Mouse (Mus musculus) myocyte (in vitro differentiated cells): ENCODE measurements at regions not wholly inside any gene's neighbourhood (a gene's known extent, or its start where the extent isn't known, plus 50 kb on each side); places are given as distances from the start of the nearest gene placed in this dataset.

Experiments
- H3K27me3 ChIP-seq: one replicate; pipeline ENCODE4 v1.6.1; 2011; ENCODE audit not compliant: control insufficient read depth, insufficient read depth, insufficient read length
- H3K36me3 ChIP-seq: one replicate; pipeline ENCODE4 v1.6.1; 2011; ENCODE audit not compliant: control insufficient read depth, insufficient read depth
- H3K4me2 ChIP-seq: one replicate; pipeline ENCODE4 v1.6.1; 2011; ENCODE audit warnings: low read depth, control low read depth
- H3K4me3 ChIP-seq: one replicate; pipeline ENCODE4 v1.5.1; 2011; ENCODE audit warnings: mild to moderate bottlenecking, control low read depth, moderate library complexity
- H3K79me2 ChIP-seq: one replicate; pipeline ENCODE4 v1.6.1; 2011; ENCODE audit not compliant: control insufficient read depth, insufficient read depth
- H3ac ChIP-seq: one replicate; pipeline ENCODE4 v1.6.1; 2011; ENCODE audit not compliant: control insufficient read depth, insufficient read length
- CEBPB ChIP-seq: IDR thresholded peaks from 2 replicates; pipeline ENCODE4 v1.6.1; 2011; ENCODE audit warnings: mild to moderate bottlenecking, moderate library complexity; ENCODE audit not compliant: poor library complexity, insufficient read depth, severe bottlenecking
- E2F4 ChIP-seq: IDR thresholded peaks from one replicate; pipeline ENCODE4 v1.6.1; 2011; ENCODE audit warnings: mild to moderate bottlenecking, control low read depth, moderate library complexity; ENCODE audit not compliant: insufficient read depth
- MAX ChIP-seq: IDR thresholded peaks from one replicate; pipeline ENCODE4 v1.6.1; 2011; ENCODE audit warnings: low read depth, mild to moderate bottlenecking, control low read depth
- MYOD1 ChIP-seq, 3 experiments: IDR thresholded peaks; one replicate each; pipeline ENCODE4 v1.6.1; 2011; ENCODE audit warnings: control low read depth in 2 of 3, low read depth in 2 of 3, mild to moderate bottlenecking in 2 of 3, moderate library complexity in 1 of 3; ENCODE audit not compliant: insufficient read length in 2 of 3, control insufficient read depth in 1 of 3
- MYOG ChIP-seq, 3 experiments: IDR thresholded peaks; one replicate each; pipeline ENCODE4 v1.6.1; 2011; ENCODE audit warnings: control low read depth in 2 of 3, low read depth in 2 of 3, mild to moderate bottlenecking in 2 of 3; ENCODE audit not compliant: insufficient read length in 2 of 3, control insufficient read depth in 1 of 3, insufficient read depth in 1 of 3
- POLR2A ChIP-seq: IDR thresholded peaks from one replicate; pipeline ENCODE4 v1.6.1; 2011; ENCODE audit warnings: low read depth, mild to moderate bottlenecking, control low read depth, moderate library complexity; ENCODE audit not compliant: insufficient read length
- POLR2AphosphoS2 ChIP-seq: IDR thresholded peaks from one replicate; pipeline ENCODE4 v1.6.1; 2011; ENCODE audit warnings: low read depth, control low read depth; ENCODE audit not compliant: insufficient read length
- REST ChIP-seq: IDR thresholded peaks from one replicate; pipeline ENCODE4 v1.6.1; 2011; ENCODE audit warnings: mild to moderate bottlenecking, control low read depth, moderate library complexity; ENCODE audit not compliant: insufficient read depth, insufficient read length
- SRF ChIP-seq: IDR thresholded peaks from one replicate; pipeline ENCODE4 v1.6.1; 2011; ENCODE audit warnings: low read depth; ENCODE audit not compliant: control insufficient read depth, insufficient read length
- TCF12 ChIP-seq: IDR thresholded peaks from one replicate; pipeline ENCODE4 v1.6.1; 2011; ENCODE audit warnings: mild to moderate bottlenecking, control low read depth; ENCODE audit not compliant: poor library complexity, insufficient read depth, severe bottlenecking
- TCF3 ChIP-seq: IDR thresholded peaks from one replicate; pipeline ENCODE4 v1.6.1; 2011; ENCODE audit warnings: low read depth, control low read depth; ENCODE audit not compliant: insufficient read length
- USF1 ChIP-seq: IDR thresholded peaks from one replicate; pipeline ENCODE4 v1.6.1; 2011; ENCODE audit warnings: low read depth, mild to moderate bottlenecking, control low read depth, moderate library complexity

DNA sequence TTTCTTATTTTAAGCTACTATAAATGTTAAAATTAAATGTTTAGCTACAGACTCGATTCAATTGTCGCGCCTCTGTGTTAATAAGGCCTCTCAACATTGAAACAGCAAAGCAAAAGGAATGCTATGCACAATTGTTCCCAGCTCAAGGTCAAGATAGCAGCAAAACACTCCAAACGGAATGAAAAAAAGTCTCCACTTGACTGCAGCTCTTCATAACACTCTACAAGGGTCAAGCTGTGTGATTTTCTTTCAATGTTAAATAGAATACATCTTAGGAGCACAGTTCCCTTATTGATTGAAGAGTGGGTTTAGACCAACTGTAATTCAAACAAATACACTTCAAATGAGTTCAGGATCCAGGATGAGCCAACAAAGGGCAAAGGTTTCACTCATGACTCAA is 63.9 kb upstream of the Gm11146 start:
- Histone ChIP-seq H3K27me3 (no peaks in the 10 kb centered on the region), H3K36me3 (no peaks in the 10 kb centered on the region), H3K79me2 (no peaks in the 10 kb centered on the region), H3K4me2 (no peak overlapping the region), H3K4me3 (no peak overlapping the region), H3ac (no peak overlapping the region)
- TF ChIP-seq MYOG (IDR thresholded peaks at IDR 0.05; ENCODE audit: control insufficient read depth in 1 of 3, insufficient read depth in 1 of 3, insufficient read length in 2 of 3, low read depth in 2 of 3) (no peak), E2F4 (no peak), TCF12 (no peak), MYOD1 (IDR thresholded peaks at IDR 0.05; ENCODE audit: control insufficient read depth in 1 of 3, insufficient read length in 2 of 3, low read depth in 2 of 3) (no peak), POLR2AphosphoS2 (no peak)

GRCm38 (mm10) chr16:77662107-77662518 is 60.2 kb upstream of the Gm11146 start:
- Histone ChIP-seq H3K79me2 (no peaks in the 10 kb centered on the region), H3K27me3 (no peaks in the 10 kb centered on the region), H3K36me3 (no peaks in the 10 kb centered on the region), H3ac (no peak overlapping the region), H3K4me3 (no peak overlapping the region), H3K4me2 (no peak overlapping the region)
- TF ChIP-seq MYOG (IDR thresholded peaks at IDR 0.05; ENCODE audit: control insufficient read depth in 1 of 3, insufficient read depth in 1 of 3, insufficient read length in 2 of 3, low read depth in 2 of 3) (no peak), POLR2A (no peak), MAX (no peak), CEBPB (no peak), TCF12 (no peak), TCF3 (no peak), REST (no peak), MYOD1 (IDR thresholded peaks at IDR 0.05; ENCODE audit: control insufficient read depth in 1 of 3, insufficient read length in 2 of 3, low read depth in 2 of 3) (no peak), SRF (no peak), POLR2AphosphoS2 (no peak), E2F4 (no peak), USF1 (no peak)

DNA sequence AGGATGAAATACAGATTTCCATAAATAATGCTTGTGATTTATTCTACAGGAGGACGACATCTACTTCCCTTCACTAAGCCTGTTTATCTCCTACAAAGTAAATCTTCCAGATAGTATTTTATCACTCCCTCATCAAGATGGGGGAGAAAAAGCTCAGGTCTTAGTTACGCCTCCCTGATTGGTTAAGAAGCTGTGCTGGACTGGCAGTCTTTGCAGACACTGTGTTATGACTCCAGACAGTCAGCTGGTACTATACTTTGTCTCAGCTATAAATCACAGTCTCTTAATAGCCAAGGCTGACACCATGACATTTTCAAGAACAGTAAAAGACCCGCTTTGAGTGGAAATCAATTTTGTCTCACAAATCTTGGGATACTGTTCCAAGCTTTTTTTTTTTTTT is 51.4 kb upstream of the Gm11146 start:
- H3K4me2 ChIP-seq: no peak overlapping the region
- no peaks in the 10 kb centered on the region for H3K27me3 ChIP-seq
- H3ac ChIP-seq: no peak overlapping the region
- no peak overlapping the region for H3K4me3 ChIP-seq
- no peaks in the 10 kb centered on the region for H3K36me3 ChIP-seq
- TF ChIP-seq POLR2A: no peak
- no peak for TF ChIP-seq MAX
- TF ChIP-seq POLR2AphosphoS2: no peak
- TF ChIP-seq MYOG (IDR thresholded peaks at IDR 0.05; ENCODE audit: control insufficient read depth in 1 of 3, insufficient read depth in 1 of 3, insufficient read length in 2 of 3, low read depth in 2 of 3): no peak
- TF ChIP-seq E2F4: no peak
- TF ChIP-seq TCF3: no peak
- no peak for TF ChIP-seq TCF12
- TF ChIP-seq CEBPB: no peak
- TF ChIP-seq SRF: no peak
- no peak for TF ChIP-seq MYOD1 (IDR thresholded peaks at IDR 0.05; ENCODE audit: control insufficient read depth in 1 of 3, insufficient read length in 2 of 3, low read depth in 2 of 3)
- TF ChIP-seq USF1: no peak
- no peak for TF ChIP-seq REST
- H3K79me2 ChIP-seq: no peaks in the 10 kb centered on the region
